In genomic region chr4:49278515-49278914, GRCm38 (mm10) we compare ENCODE assay signal across 16 mouse cellular contexts.
A peak's percentile ranks its signal among the peaks of the same experiment; 100 is the strongest.
DNase-seq lines count a peak whose midpoint lies in the region; ATAC-seq lines count a peak whose summit lies in the region.
"Had no signal": no experiment of that assay in that cellular context is flagged by ENCODE, and none has a peak within 500 bp of the region (broad histone marks: within the 10 kb centered on the region; RNA-seq: fewer than 3 reads in every experiment).

No protein-coding gene starts in this region.

- peaks cover 7% of the 10 kb centered on the region for H3K4me1 ChIP-seq in forebrain, embryonic 16.5 days (replicated peaks; ENCODE audit: control insufficient read depth, insufficient read depth, low read length)
- H3K4me1 ChIP-seq in midbrain, embryonic 14.5 days (ENCODE audit: control insufficient read depth, insufficient read depth, low read length): no peaks in the 10 kb centered on the region
- H3K4me1 ChIP-seq: embryonic facial prominence, embryonic 12.5 days had no signal

- no peak overlapping the region for H3K4me3 ChIP-seq in forebrain, embryonic 16.5 days (replicated peaks; ENCODE audit: low read length)
- no peak overlapping the region for H3K4me3 ChIP-seq in midbrain, embryonic 14.5 days (replicated peaks; ENCODE audit: low read depth, low read length)
- H3K4me3 ChIP-seq: embryonic facial prominence, embryonic 12.5 days had no signal

- peak; percentile 11 to 18 for DNase-seq in frontal cortex, postnatal 36 days (ENCODE audit: low spot score in 2 of 2)
- DNase-seq in frontal cortex, postnatal 10 days (ENCODE audit: low spot score in 2 of 2): no peak
- peak; percentile 68 for DNase-seq in brain, adult 2 months (ENCODE audit: low read depth, low spot score)
- no peak for DNase-seq in midbrain, embryonic 14.5 days
- DNase-seq in kidney, postnatal 36 days: no peak
- DNase-seq in layer of hippocampus, adult 11-12 months (ENCODE audit: low spot score): no peak
- DNase-seq: cerebellum, adult 8-10 months; kidney, postnatal 10 days; lung, postnatal 10 days; spleen, adult 18-20 months; thymus, postnatal 25 days had no signal

- ATAC-seq in forebrain, embryonic 16.5 days: peak; percentile 93
- peak; percentile 60; the same call in 1 of the 2 replicates for ATAC-seq in midbrain, embryonic 14.5 days (ENCODE audit: low FRiP score, low TSS enrichment)
- ATAC-seq: activated CD4-positive, CD25-positive, alpha-beta regulatory T cell, adult 4 months; intestine, postnatal 0 days had no signal

- peak overlapping the region; percentile 12; the same call in 1 of the 2 replicates for H3K27ac ChIP-seq in forebrain, embryonic 16.5 days (ENCODE audit: low read length)
- no peak overlapping the region for H3K27ac ChIP-seq in midbrain, embryonic 14.5 days (replicated peaks; ENCODE audit: low read depth, low read length)
- H3K27ac ChIP-seq: embryonic facial prominence, embryonic 12.5 days; liver, embryonic 14.5 days had no signal

- no peak overlapping the region for H3K4me2 ChIP-seq in forebrain, embryonic 16.5 days (ENCODE audit: low read length)
- H3K4me2 ChIP-seq in midbrain, embryonic 14.5 days (ENCODE audit: low read length): no peak overlapping the region
- H3K4me2 ChIP-seq: embryonic facial prominence, embryonic 12.5 days had no signal

- WGBS in forebrain, embryonic 16.5 days: 61% methylated on average over 5 of the region's 5 CpGs
- 87% methylated on average over 5 of the region's 5 CpGs for WGBS in midbrain, embryonic 14.5 days

- no peak overlapping the region for H3K9ac ChIP-seq in forebrain, embryonic 16.5 days (replicated peaks; ENCODE audit: low read depth, low read length)
- no peak overlapping the region for H3K9ac ChIP-seq in midbrain, embryonic 14.5 days (replicated peaks; ENCODE audit: low read length)
- H3K9ac ChIP-seq: embryonic facial prominence, embryonic 12.5 days; liver, embryonic 14.5 days had no signal

- H3K9me3 ChIP-seq in forebrain, embryonic 16.5 days (ENCODE audit: control insufficient read depth, low read length): no peaks in the 10 kb centered on the region
- H3K9me3 ChIP-seq in midbrain, embryonic 14.5 days (ENCODE audit: control insufficient read depth, low read length): no peaks in the 10 kb centered on the region
- H3K9me3 ChIP-seq: embryonic facial prominence, embryonic 12.5 days had no signal

- H3K36me3 ChIP-seq in forebrain, embryonic 16.5 days (ENCODE audit: control insufficient read depth, insufficient read depth): no peaks in the 10 kb centered on the region
- H3K36me3 ChIP-seq in midbrain, embryonic 14.5 days (ENCODE audit: control insufficient read depth, insufficient read depth, low read length): no peaks in the 10 kb centered on the region
- H3K36me3 ChIP-seq: embryonic facial prominence, embryonic 12.5 days had no signal

- H3K27me3 ChIP-seq in forebrain, embryonic 16.5 days (replicated peaks; ENCODE audit: control insufficient read depth, insufficient read depth, low read length): no peaks in the 10 kb centered on the region
- H3K27me3 ChIP-seq in midbrain, embryonic 14.5 days (ENCODE audit: control insufficient read depth, insufficient read depth, low read length): no peaks in the 10 kb centered on the region
- H3K27me3 ChIP-seq: embryonic facial prominence, embryonic 12.5 days had no signal

Comparison
In these comparisons a context has a peak if more than half of its experiments do, and no peak if none do; other contexts are left out.
1. DNase-seq: peak in frontal cortex, postnatal 36 days (2 of 2) and brain, adult 2 months (single experiment); none in frontal cortex, postnatal 10 days (0 of 2), midbrain, embryonic 14.5 days (single experiment), kidney, postnatal 36 days (0 of 2) and layer of hippocampus, adult 11-12 months (single experiment).